In the genomic region with DNA sequence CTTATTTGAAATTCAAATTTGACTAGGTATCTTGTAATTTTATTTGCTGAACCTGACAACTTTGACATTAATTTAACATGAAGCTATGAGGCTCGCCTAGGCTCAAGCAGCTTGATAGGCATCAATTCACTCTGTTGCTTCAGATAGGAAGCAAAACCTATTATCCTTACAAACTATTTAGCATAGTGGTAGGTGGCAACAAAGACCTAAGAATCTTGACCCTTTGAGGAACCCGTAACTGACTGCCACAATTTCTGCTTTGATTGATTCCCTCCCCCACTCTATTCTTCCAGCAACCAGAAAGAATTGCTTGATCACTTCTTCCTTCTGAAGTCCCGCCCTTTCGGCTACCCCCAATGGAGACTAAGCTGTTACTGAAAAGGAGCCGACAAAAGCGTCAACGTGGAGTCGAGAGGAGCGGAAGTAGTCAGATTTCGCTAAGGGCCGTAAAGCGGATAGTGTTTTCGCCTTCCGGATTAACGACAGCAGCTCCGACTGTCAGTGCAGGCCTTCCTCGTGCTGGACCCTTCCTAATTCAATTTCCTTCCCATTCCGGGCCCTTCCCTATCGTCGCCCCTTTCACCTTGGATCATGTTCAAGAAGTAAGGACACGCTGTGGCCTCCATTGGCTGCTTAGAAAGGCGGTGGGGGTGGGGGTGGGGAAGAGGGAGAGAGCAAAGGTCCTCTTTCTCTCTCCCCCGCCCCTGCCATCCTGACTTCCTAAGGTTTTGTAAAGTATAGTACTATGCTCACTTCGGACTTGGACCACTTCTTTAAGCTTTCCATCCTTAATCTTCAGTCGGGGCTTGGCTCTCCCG, we compare ENCODE assay signal across 8 mouse cellular contexts. TPM values are rescaled to one million over a fixed set of nuclear protein-coding genes. Genes with fewer than 3 reads are reported as not detected.
DNase-seq lines count a peak whose midpoint lies in the region; ATAC-seq lines count a peak whose summit lies in the region.

A gene (plus strand): TSS at position 402 of the 818 bp plus-strand sequence.

- DNase-seq in CD8-positive naive resting alpha-beta T cell, adult 2 months (ENCODE audit: low read depth in 2 of 2, low spot score in 2 of 2) = peak; percentile 62 to 66
- DNase-seq in c-Kit-negative CD71-positive TER-119-positive erythroid progenitor cells, embryonic 14.5 days (ENCODE audit: low read depth, low spot score) = peak; percentile 12
- DNase-seq in forebrain, embryonic 11.5 days (ENCODE audit: low spot score) = peak; percentile 72
- peak; percentile 77 to 84 for DNase-seq in kidney, postnatal 36 days
- peak; percentile 93 for DNase-seq in telencephalon, adult 2 months (ENCODE audit: low read depth, low spot score)

- H3K4me2 ChIP-seq in forebrain, embryonic 11.5 days (ENCODE audit: low read depth, low read length, severe bottlenecking) = peak within 1 kb of the TSS; percentile 52
- H3K4me2 ChIP-seq in heart, embryonic 16.5 days (ENCODE audit: low read depth, low read length) = peak within 1 kb of the TSS; percentile 71
- H3K4me2 ChIP-seq in liver, embryonic 15.5 days = peak within 1 kb of the TSS; percentile 63
- H3K4me2 ChIP-seq in neural tube, embryonic 12.5 days (replicated peaks) = peak within 1 kb of the TSS; percentile 59

- H3K4me3 ChIP-seq in forebrain, embryonic 11.5 days (ENCODE audit: low read depth, low read length) = peak within 1 kb of the TSS; percentile 42
- H3K4me3 ChIP-seq in heart, embryonic 16.5 days (ENCODE audit: low read length) = peak within 1 kb of the TSS; percentile 65
- H3K4me3 ChIP-seq in liver, embryonic 15.5 days (replicated peaks) = peak within 1 kb of the TSS; percentile 59
- peak within 1 kb of the TSS; percentile 43 for H3K4me3 ChIP-seq in neural tube, embryonic 12.5 days

- 24% methylated on average over 26 of the region's 26 CpGs for WGBS in forebrain, embryonic 11.5 days
- WGBS in heart, embryonic 16.5 days = 14% methylated on average over 26 of the region's 26 CpGs
- 14% methylated on average over 26 of the region's 26 CpGs for WGBS in liver, embryonic 15.5 days (ENCODE audit: insufficient replicate concordance)
- 18% methylated on average over 26 of the region's 26 CpGs for WGBS in neural tube, embryonic 12.5 days

- H3K27ac ChIP-seq in forebrain, embryonic 11.5 days (ENCODE audit: low read depth, low read length) = peak within 1 kb of the TSS; percentile 53
- peak within 1 kb of the TSS; percentile 85 for H3K27ac ChIP-seq in heart, embryonic 16.5 days (ENCODE audit: low read length)
- H3K27ac ChIP-seq in liver, embryonic 15.5 days (replicated peaks) = peak within 1 kb of the TSS; percentile 68
- peak within 1 kb of the TSS; percentile 26; the same call in 1 of the 2 replicates for H3K27ac ChIP-seq in neural tube, embryonic 12.5 days

- H3K9me3 ChIP-seq in forebrain, embryonic 11.5 days (ENCODE audit: control insufficient read depth, low read length) = no peaks in the 10 kb centered on the region
- H3K9me3 ChIP-seq in heart, embryonic 16.5 days (replicated peaks; ENCODE audit: control insufficient read depth, low read length) = no peaks in the 10 kb centered on the region
- H3K9me3 ChIP-seq in liver, embryonic 15.5 days (replicated peaks) = no peaks in the 10 kb centered on the region
- H3K9me3 ChIP-seq in neural tube, embryonic 12.5 days = no peaks in the 10 kb centered on the region

- no peaks in the 10 kb centered on the region for H3K4me1 ChIP-seq in forebrain, embryonic 11.5 days (replicated peaks; ENCODE audit: control insufficient read depth, insufficient read depth, low read length)
- H3K4me1 ChIP-seq in heart, embryonic 16.5 days (ENCODE audit: control insufficient read depth, insufficient read depth, low read length) = no peaks in the 10 kb centered on the region
- peaks cover 4% of the 10 kb centered on the region for H3K4me1 ChIP-seq in liver, embryonic 15.5 days (replicated peaks)
- H3K4me1 ChIP-seq in neural tube, embryonic 12.5 days = no peaks in the 10 kb centered on the region

- ATAC-seq in forebrain, embryonic 11.5 days (replicated peaks; ENCODE audit: low FRiP score) = peak; percentile 88
- peak; percentile 91 for ATAC-seq in heart, embryonic 16.5 days (replicated peaks; ENCODE audit: extremely low read depth, insufficient read depth, low FRiP score)
- ATAC-seq in liver, embryonic 15.5 days (ENCODE audit: insufficient read depth) = peak; percentile 71
- peak; percentile 88 for ATAC-seq in neural tube, embryonic 12.5 days (ENCODE audit: low FRiP score, low read depth)

- H3K27me3 ChIP-seq in forebrain, embryonic 11.5 days (ENCODE audit: control insufficient read depth, insufficient read depth, low read length) = no peaks in the 10 kb centered on the region
- H3K27me3 ChIP-seq in heart, embryonic 16.5 days (ENCODE audit: control insufficient read depth, insufficient read depth, low read length) = no peaks in the 10 kb centered on the region
- H3K27me3 ChIP-seq in liver, embryonic 15.5 days = no peaks in the 10 kb centered on the region
- no peaks in the 10 kb centered on the region for H3K27me3 ChIP-seq in neural tube, embryonic 12.5 days (replicated peaks)

- no peaks in the 10 kb centered on the region for H3K36me3 ChIP-seq in forebrain, embryonic 11.5 days (ENCODE audit: control insufficient read depth, insufficient read depth, low read length)
- no peaks in the 10 kb centered on the region for H3K36me3 ChIP-seq in heart, embryonic 16.5 days (ENCODE audit: control insufficient read depth, insufficient read depth)
- no peaks in the 10 kb centered on the region for H3K36me3 ChIP-seq in liver, embryonic 15.5 days (replicated peaks)
- no peaks in the 10 kb centered on the region for H3K36me3 ChIP-seq in neural tube, embryonic 12.5 days

- peak within 1 kb of the TSS; percentile 52 for H3K9ac ChIP-seq in forebrain, embryonic 11.5 days (ENCODE audit: low read length)
- H3K9ac ChIP-seq in heart, embryonic 16.5 days (ENCODE audit: low read length) = peak within 1 kb of the TSS; percentile 76
- H3K9ac ChIP-seq in liver, embryonic 15.5 days = peak within 1 kb of the TSS; percentile 37; the same call in 1 of the 2 replicates
- H3K9ac ChIP-seq in neural tube, embryonic 12.5 days = peak within 1 kb of the TSS; percentile 59

RNA-seq across cellular contexts. Expression of the gene that starts here (rescaled TPM):
- polyA plus RNA-seq in forebrain, embryonic 11.5 days (2014; fragmentation: Nextera tagmentation; extraction: Ambion mirVana) = 72.9 and 79.7 TPM in 2 replicates
- 54.3 and 65.6 TPM in 2 replicates for polyA plus RNA-seq in heart, embryonic 16.5 days (2015; fragmentation: Nextera tagmentation; extraction: Ambion mirVana)
- polyA plus RNA-seq in liver, embryonic 15.5 days (2015; fragmentation: Nextera tagmentation; extraction: Ambion mirVana) = 32.4 and 40.8 TPM in 2 replicates
- polyA plus RNA-seq in neural tube, embryonic 12.5 days (2016; fragmentation: Nextera tagmentation; extraction: Ambion mirVana) = 138 and 143 TPM in 2 replicates

Comparison
In these comparisons a context has a peak if more than half of its experiments do, and no peak if none do; other contexts are left out.
1. Peak in every context shown above with its lines: DNase-seq, ATAC-seq, H3K4me3 ChIP-seq and H3K27ac ChIP-seq.
2. DNase-seq: peak in every context shown above with its lines; median percentile 93 in telencephalon, adult 2 months; 80 in kidney, postnatal 36 days; 72 in forebrain, embryonic 11.5 days; 64 in CD8-positive naive resting alpha-beta T cell, adult 2 months; 12 in c-Kit-negative CD71-positive TER-119-positive erythroid progenitor cells, embryonic 14.5 days.
3. H3K27ac ChIP-seq: peak in every context shown above with its lines; median percentile 85 in heart, embryonic 16.5 days; 68 in liver, embryonic 15.5 days; 53 in forebrain, embryonic 11.5 days; 26 in neural tube, embryonic 12.5 days.